Mouse (Mus musculus): ENCODE results near the gene Abraxas2. TPM values are rescaled to one million over a fixed set of nuclear protein-coding genes. Genes with fewer than 3 reads are reported as not detected.

Abraxas2 gene
- polyA plus RNA-seq, 1 experiment: 69.5 TPM

- Histone ChIP-seq H3K4me3 (ENCODE audit: insufficient read depth, low read length) (no peak overlapping the region), H3K4me1 (ENCODE audit: control insufficient read depth, insufficient read depth, low read length) (peaks cover 3% of the 10 kb centered on the region), H3K27ac (ENCODE audit: insufficient read depth, low read depth, low read length) (no peak overlapping the region)
- TF ChIP-seq POLR2A (IDR thresholded peaks at IDR 0.05; ENCODE audit: borderline replicate concordance, low read depth, low read length): no peak
- no peak for TF ChIP-seq CTCF (IDR thresholded peaks at IDR 0.05; ENCODE audit: low read depth, low read length)
These were observed 25.0 kb downstream of the Abraxas2 start for GRCm38 (mm10) chr7:132884031-132884430.

- Histone ChIP-seq H3K27ac (ENCODE audit: insufficient read depth, low read depth, low read length) (no peak overlapping the region), H3K4me1 (ENCODE audit: control insufficient read depth, insufficient read depth, low read length) (peaks cover 9% of the 10 kb centered on the region), H3K4me3 (ENCODE audit: insufficient read depth, low read length) (no peak overlapping the region)
- no peak for TF ChIP-seq POLR2A (IDR thresholded peaks at IDR 0.05; ENCODE audit: borderline replicate concordance, low read depth, low read length)
- TF ChIP-seq CTCF (IDR thresholded peaks at IDR 0.05; ENCODE audit: low read depth, low read length): no peak
These were observed 28.2 kb downstream of the Abraxas2 start for GRCm38 (mm10) chr7:132887019-132887804.

- H3K4me3 ChIP-seq (ENCODE audit: insufficient read depth, low read length): no peak overlapping the region
- H3K27ac ChIP-seq (ENCODE audit: insufficient read depth, low read depth, low read length): no peak overlapping the region
- peaks cover 14% of the 10 kb centered on the region for H3K4me1 ChIP-seq (ENCODE audit: control insufficient read depth, insufficient read depth, low read length)
- no peak for TF ChIP-seq CTCF (IDR thresholded peaks at IDR 0.05; ENCODE audit: low read depth, low read length)
- TF ChIP-seq POLR2A (IDR thresholded peaks at IDR 0.05; ENCODE audit: borderline replicate concordance, low read depth, low read length): no peak
These were observed 29.0 kb downstream of the Abraxas2 start for GRCm38 (mm10) chr7:132888052-132888451.

GRCm38 (mm10) chr7:132888518-132889249 is 29.7 kb downstream of the Abraxas2 start:
- TF ChIP-seq CTCF (IDR thresholded peaks at IDR 0.05; ENCODE audit: low read depth, low read length): no peak
- TF ChIP-seq POLR2A (IDR thresholded peaks at IDR 0.05; ENCODE audit: borderline replicate concordance, low read depth, low read length): no peak

GRCm38 (mm10) chr7:132889691-132890090 is 30.7 kb downstream of the Abraxas2 start:
- H3K4me3 ChIP-seq (ENCODE audit: insufficient read depth, low read length): no peak overlapping the region
- no peak overlapping the region for H3K27ac ChIP-seq (ENCODE audit: insufficient read depth, low read depth, low read length)
- H3K4me1 ChIP-seq (ENCODE audit: control insufficient read depth, insufficient read depth, low read length): peaks cover 20% of the 10 kb centered on the region
- TF ChIP-seq CTCF (IDR thresholded peaks at IDR 0.05; ENCODE audit: low read depth, low read length): no peak

More at GRCm38 (mm10) chr7:132888518-132889249, 29.7 kb downstream of the Abraxas2 start:
- peaks cover 15% of the 10 kb centered on the region for H3K4me1 ChIP-seq (ENCODE audit: control insufficient read depth, insufficient read depth, low read length)
- H3K4me3 ChIP-seq (ENCODE audit: insufficient read depth, low read length): no peak overlapping the region
- H3K27ac ChIP-seq (ENCODE audit: insufficient read depth, low read depth, low read length): no peak overlapping the region

GRCm38 (mm10) chr7:132890201-132890600 is 31.2 kb downstream of the Abraxas2 start:
- no peak overlapping the region for H3K4me3 ChIP-seq (ENCODE audit: insufficient read depth, low read length)
- peaks cover 25% of the 10 kb centered on the region for H3K4me1 ChIP-seq (ENCODE audit: control insufficient read depth, insufficient read depth, low read length)
- no peak overlapping the region for H3K27ac ChIP-seq (ENCODE audit: insufficient read depth, low read depth, low read length)
- TF ChIP-seq POLR2A (IDR thresholded peaks at IDR 0.05; ENCODE audit: borderline replicate concordance, low read depth, low read length) (no peak), CTCF (IDR thresholded peaks at IDR 0.05; ENCODE audit: low read depth, low read length) (no peak)

- Histone ChIP-seq H3K4me1 (ENCODE audit: control insufficient read depth, insufficient read depth, low read length) (peaks cover 40% of the 10 kb centered on the region), H3K27ac (ENCODE audit: insufficient read depth, low read depth, low read length) (peak overlapping the region; percentile 85)
- TF ChIP-seq CTCF (IDR thresholded peaks at IDR 0.05; ENCODE audit: low read depth, low read length) (no peak), POLR2A (IDR thresholded peaks at IDR 0.05; ENCODE audit: borderline replicate concordance, low read depth, low read length) (no peak)
These were observed 32.7 kb downstream of the Abraxas2 start for GRCm38 (mm10) chr7:132891561-132892310.

GRCm38 (mm10) chr7:132892311-132892661 is 33.3 kb downstream of the Abraxas2 start:
- H3K4me3 ChIP-seq (ENCODE audit: insufficient read depth, low read length): peak overlapping the region; percentile 48

More at GRCm38 (mm10) chr7:132891561-132892310, 32.7 kb downstream of the Abraxas2 start:
- H3K4me3 ChIP-seq (ENCODE audit: insufficient read depth, low read length): peak overlapping the region; percentile 48; the same call in 1 of the 2 replicates

GRCm38 (mm10) chr7:132892806-132893205 is 33.8 kb downstream of the Abraxas2 start:
- TF ChIP-seq POLR2A (IDR thresholded peaks at IDR 0.05; ENCODE audit: borderline replicate concordance, low read depth, low read length) (no peak), CTCF (IDR thresholded peaks at IDR 0.05; ENCODE audit: low read depth, low read length) (no peak)
- peak overlapping the region; percentile 48 for H3K4me3 ChIP-seq (ENCODE audit: insufficient read depth, low read length)
- peak overlapping the region; percentile 85 for H3K27ac ChIP-seq (ENCODE audit: insufficient read depth, low read depth, low read length)
- peaks cover 40% of the 10 kb centered on the region for H3K4me1 ChIP-seq (ENCODE audit: control insufficient read depth, insufficient read depth, low read length)

More at GRCm38 (mm10) chr7:132892311-132892661, 33.3 kb downstream of the Abraxas2 start:
- Histone ChIP-seq H3K27ac (ENCODE audit: insufficient read depth, low read depth, low read length) (peak overlapping the region; percentile 85), H3K4me1 (ENCODE audit: control insufficient read depth, insufficient read depth, low read length) (peaks cover 40% of the 10 kb centered on the region)
- TF ChIP-seq CTCF (IDR thresholded peaks at IDR 0.05; ENCODE audit: low read depth, low read length) (no peak), POLR2A (IDR thresholded peaks at IDR 0.05; ENCODE audit: borderline replicate concordance, low read depth, low read length) (no peak)
